Mouse (Mus musculus): ENCODE results near the gene Rnf183. TPM values are rescaled to one million over a fixed set of nuclear protein-coding genes. Genes with fewer than 3 reads are reported as not detected.

Rnf183 gene
- polyA plus RNA-seq, 1 experiment from 2014 or later, result 0.24 TPM

- H3K27me3 ChIP-seq (ENCODE audit: control insufficient read depth, insufficient read depth, low read length), result no peaks in the 10 kb centered on the region
- H3K4me3 ChIP-seq (ENCODE audit: low read length), result no peak overlapping the region
- H3K9ac ChIP-seq (ENCODE audit: low read depth, low read length), result no peak overlapping the region
- H3K9me3 ChIP-seq (ENCODE audit: control insufficient read depth, low read length), result no peaks in the 10 kb centered on the region
- H3K27ac ChIP-seq (ENCODE audit: low read depth, low read length), result no peak overlapping the region
- WGBS, result 84% methylated on average over 4 of the region's 4 CpGs
- H3K36me3 ChIP-seq (ENCODE audit: control insufficient read depth, insufficient read depth, low read length), result peaks cover 80% of the 10 kb centered on the region
- H3K4me1 ChIP-seq (ENCODE audit: control insufficient read depth, insufficient read depth, low read length), result no peaks in the 10 kb centered on the region
- no peak for ATAC-seq (ENCODE audit: low FRiP score, low TSS enrichment)
- no peak overlapping the region for H3K4me2 ChIP-seq (replicated peaks; ENCODE audit: low read depth, low read length)
These were observed 37.3 kb downstream of the Rnf183 start for GRCm38 (mm10) chr4:62397616-62398365.

GRCm38 (mm10) chr4:62395806-62396205 lies 39.2 kb downstream of the Rnf183 start:
- 97% methylated on average over 1 of the region's 1 CpGs for WGBS
- no peak overlapping the region for H3K4me2 ChIP-seq (replicated peaks; ENCODE audit: low read depth, low read length)
- no peaks in the 10 kb centered on the region for H3K27me3 ChIP-seq (ENCODE audit: control insufficient read depth, insufficient read depth, low read length)
- H3K9me3 ChIP-seq (ENCODE audit: control insufficient read depth, low read length), result no peaks in the 10 kb centered on the region
- H3K4me1 ChIP-seq (ENCODE audit: control insufficient read depth, insufficient read depth, low read length), result no peaks in the 10 kb centered on the region
- ATAC-seq (ENCODE audit: low FRiP score, low TSS enrichment), result no peak
- H3K4me3 ChIP-seq (ENCODE audit: low read length), result no peak overlapping the region
- no peak overlapping the region for H3K27ac ChIP-seq (ENCODE audit: low read depth, low read length)
- H3K36me3 ChIP-seq (ENCODE audit: control insufficient read depth, insufficient read depth, low read length), result peaks cover 74% of the 10 kb centered on the region
- no peak overlapping the region for H3K9ac ChIP-seq (ENCODE audit: low read depth, low read length)

GRCm38 (mm10) chr4:62393459-62393858 lies 41.6 kb downstream of the Rnf183 start:
- Histone ChIP-seq H3K9me3 (ENCODE audit: control insufficient read depth, low read length) (no peaks in the 10 kb centered on the region), H3K4me3 (ENCODE audit: low read length) (no peak overlapping the region), H3K4me1 (ENCODE audit: control insufficient read depth, insufficient read depth, low read length) (no peaks in the 10 kb centered on the region), H3K27ac (ENCODE audit: low read depth, low read length) (no peak overlapping the region), H3K27me3 (ENCODE audit: control insufficient read depth, insufficient read depth, low read length) (no peaks in the 10 kb centered on the region), H3K4me2 (replicated peaks; ENCODE audit: low read depth, low read length) (no peak overlapping the region), H3K9ac (ENCODE audit: low read depth, low read length) (no peak overlapping the region), H3K36me3 (ENCODE audit: control insufficient read depth, insufficient read depth, low read length) (peaks cover 70% of the 10 kb centered on the region)
- no peak for ATAC-seq (ENCODE audit: low FRiP score, low TSS enrichment)
- WGBS, result 74% methylated on average over 6 of the region's 6 CpGs

- Histone ChIP-seq H3K27me3 (ENCODE audit: control insufficient read depth, insufficient read depth, low read length) (no peaks in the 10 kb centered on the region), H3K4me1 (ENCODE audit: control insufficient read depth, insufficient read depth, low read length) (no peaks in the 10 kb centered on the region), H3K4me2 (replicated peaks; ENCODE audit: low read depth, low read length) (no peak overlapping the region), H3K9ac (ENCODE audit: low read depth, low read length) (no peak overlapping the region), H3K36me3 (ENCODE audit: control insufficient read depth, insufficient read depth, low read length) (peaks cover 59% of the 10 kb centered on the region), H3K9me3 (ENCODE audit: control insufficient read depth, low read length) (no peaks in the 10 kb centered on the region), H3K4me3 (ENCODE audit: low read length) (no peak overlapping the region), H3K27ac (ENCODE audit: low read depth, low read length) (no peak overlapping the region)
- ATAC-seq (ENCODE audit: low FRiP score, low TSS enrichment), result no peak
- 85% methylated on average over 7 of the region's 7 CpGs for WGBS
These were observed 43.2 kb downstream of the Rnf183 start for GRCm38 (mm10) chr4:62391892-62392291.

GRCm38 (mm10) chr4:62389592-62390512 lies 45.2 kb downstream of the Rnf183 start:
- WGBS, result 78% methylated on average over 5 of the region's 5 CpGs
- H3K4me3 ChIP-seq (ENCODE audit: low read length), result no peak overlapping the region
- no peak overlapping the region for H3K27ac ChIP-seq (ENCODE audit: low read depth, low read length)
- no peaks in the 10 kb centered on the region for H3K27me3 ChIP-seq (ENCODE audit: control insufficient read depth, insufficient read depth, low read length)
- no peaks in the 10 kb centered on the region for H3K9me3 ChIP-seq (ENCODE audit: control insufficient read depth, low read length)
- no peak overlapping the region for H3K9ac ChIP-seq (ENCODE audit: low read depth, low read length)
- peaks cover 45% of the 10 kb centered on the region for H3K36me3 ChIP-seq (ENCODE audit: control insufficient read depth, insufficient read depth, low read length)
- ATAC-seq (ENCODE audit: low FRiP score, low TSS enrichment), result no peak
- H3K4me2 ChIP-seq (replicated peaks; ENCODE audit: low read depth, low read length), result no peak overlapping the region
- H3K4me1 ChIP-seq (ENCODE audit: control insufficient read depth, insufficient read depth, low read length), result no peaks in the 10 kb centered on the region

- no peak for ATAC-seq (ENCODE audit: low FRiP score, low TSS enrichment)
- no peak overlapping the region for H3K9ac ChIP-seq (ENCODE audit: low read depth, low read length)
- H3K27ac ChIP-seq (ENCODE audit: low read depth, low read length), result no peak overlapping the region
- H3K27me3 ChIP-seq (ENCODE audit: control insufficient read depth, insufficient read depth, low read length), result no peaks in the 10 kb centered on the region
- peaks cover 26% of the 10 kb centered on the region; the same call in 1 of the 2 replicates for H3K36me3 ChIP-seq (ENCODE audit: control insufficient read depth, insufficient read depth, low read length)
- H3K4me3 ChIP-seq (ENCODE audit: low read length), result no peak overlapping the region
- no peak overlapping the region for H3K4me2 ChIP-seq (replicated peaks; ENCODE audit: low read depth, low read length)
- WGBS, result 89% methylated on average over 7 of the region's 7 CpGs
- H3K9me3 ChIP-seq (ENCODE audit: control insufficient read depth, low read length), result no peaks in the 10 kb centered on the region
- H3K4me1 ChIP-seq (ENCODE audit: control insufficient read depth, insufficient read depth, low read length), result no peaks in the 10 kb centered on the region
These were observed 49.6 kb downstream of the Rnf183 start for GRCm38 (mm10) chr4:62385439-62385838.

GRCm38 (mm10) chr4:62384159-62384558 lies 50.9 kb downstream of the Rnf183 start:
- Histone ChIP-seq H3K4me2 (replicated peaks; ENCODE audit: low read depth, low read length) (no peak overlapping the region), H3K4me3 (ENCODE audit: low read length) (no peak overlapping the region), H3K4me1 (ENCODE audit: control insufficient read depth, insufficient read depth, low read length) (no peaks in the 10 kb centered on the region), H3K9me3 (ENCODE audit: control insufficient read depth, low read length) (no peaks in the 10 kb centered on the region), H3K36me3 (ENCODE audit: control insufficient read depth, insufficient read depth, low read length) (peaks cover 16% of the 10 kb centered on the region; the same call in 1 of the 2 replicates), H3K9ac (ENCODE audit: low read depth, low read length) (no peak overlapping the region), H3K27ac (ENCODE audit: low read depth, low read length) (no peak overlapping the region), H3K27me3 (ENCODE audit: control insufficient read depth, insufficient read depth, low read length) (no peaks in the 10 kb centered on the region)
- WGBS, result 81% methylated on average over 1 of the region's 1 CpGs
- ATAC-seq (ENCODE audit: low FRiP score, low TSS enrichment), result no peak

- no peak for ATAC-seq (ENCODE audit: low FRiP score, low TSS enrichment)
- Histone ChIP-seq H3K36me3 (ENCODE audit: control insufficient read depth, insufficient read depth, low read length) (peaks cover 12% of the 10 kb centered on the region; the same call in 1 of the 2 replicates), H3K27me3 (ENCODE audit: control insufficient read depth, insufficient read depth, low read length) (no peaks in the 10 kb centered on the region), H3K9ac (ENCODE audit: low read depth, low read length) (no peak overlapping the region), H3K9me3 (ENCODE audit: control insufficient read depth, low read length) (no peaks in the 10 kb centered on the region), H3K4me1 (ENCODE audit: control insufficient read depth, insufficient read depth, low read length) (no peaks in the 10 kb centered on the region), H3K4me2 (replicated peaks; ENCODE audit: low read depth, low read length) (no peak overlapping the region), H3K4me3 (ENCODE audit: low read length) (no peak overlapping the region), H3K27ac (ENCODE audit: low read depth, low read length) (no peak overlapping the region)
- WGBS, result 82% methylated on average over 7 of the region's 7 CpGs
These were observed 51.3 kb downstream of the Rnf183 start for GRCm38 (mm10) chr4:62383752-62384151.

- no peak overlapping the region for H3K4me3 ChIP-seq (ENCODE audit: low read length)
- no peak overlapping the region for H3K27ac ChIP-seq (ENCODE audit: low read depth, low read length)
- H3K4me2 ChIP-seq (replicated peaks; ENCODE audit: low read depth, low read length), result no peak overlapping the region
- no peaks in the 10 kb centered on the region for H3K4me1 ChIP-seq (ENCODE audit: control insufficient read depth, insufficient read depth, low read length)
- no peaks in the 10 kb centered on the region for H3K27me3 ChIP-seq (ENCODE audit: control insufficient read depth, insufficient read depth, low read length)
- no peak overlapping the region for H3K9ac ChIP-seq (ENCODE audit: low read depth, low read length)
- ATAC-seq (ENCODE audit: low FRiP score, low TSS enrichment), result no peak
- peaks cover 8% of the 10 kb centered on the region; the same call in 1 of the 2 replicates for H3K36me3 ChIP-seq (ENCODE audit: control insufficient read depth, insufficient read depth, low read length)
- 94% methylated on average over 6 of the region's 6 CpGs for WGBS
- H3K9me3 ChIP-seq (ENCODE audit: control insufficient read depth, low read length), result no peaks in the 10 kb centered on the region
These were observed 51.8 kb downstream of the Rnf183 start for GRCm38 (mm10) chr4:62383207-62383606.
